Comparison of ENCODE assay signal across 12 mouse cellular contexts in genomic region chr5:142394602-142395252, GRCm38 (mm10). TPM values are rescaled to one million over a fixed set of nuclear protein-coding genes. Genes with fewer than 3 reads are reported as not detected.
A peak's percentile ranks its signal among the peaks of the same experiment; 100 is the strongest.
DNase-seq lines count a peak whose midpoint lies in the region; ATAC-seq and TF ChIP-seq lines count a peak whose summit lies in the region.
"Had no signal": no experiment of that assay in that cellular context is flagged by ENCODE, and none has a peak within 500 bp of the region (broad histone marks: within the 10 kb centered on the region; RNA-seq: fewer than 3 reads in every experiment).

No protein-coding gene starts in this region.

- H3K27me3 ChIP-seq in hindbrain, postnatal 0 days (ENCODE audit: insufficient read depth, low read length), result no peaks in the 10 kb centered on the region
- no peaks in the 10 kb centered on the region for H3K27me3 ChIP-seq in hindbrain, embryonic 16.5 days (replicated peaks; ENCODE audit: control insufficient read depth, insufficient read depth, low read length)
- H3K27me3 ChIP-seq in midbrain, embryonic 12.5 days, result no peaks in the 10 kb centered on the region
- H3K27me3 ChIP-seq in midbrain, embryonic 14.5 days (ENCODE audit: control insufficient read depth, insufficient read depth, low read length), result no peaks in the 10 kb centered on the region
- H3K27me3 ChIP-seq: heart, embryonic 13.5 days had no signal

- 95% methylated on average over 6 of the region's 6 CpGs for WGBS in hindbrain, postnatal 0 days
- WGBS in hindbrain, embryonic 16.5 days, result 96% methylated on average over 6 of the region's 6 CpGs
- 93% methylated on average over 6 of the region's 6 CpGs for WGBS in midbrain, embryonic 12.5 days
- 94% methylated on average over 6 of the region's 6 CpGs for WGBS in midbrain, embryonic 14.5 days

- peak; percentile 52 for TF ChIP-seq CTCF in hindbrain, postnatal 0 days (IDR thresholded peaks at IDR 0.05; ENCODE audit: low read depth)

- no peak overlapping the region for H3K4me3 ChIP-seq in hindbrain, postnatal 0 days (ENCODE audit: low read length)
- no peak overlapping the region for H3K4me3 ChIP-seq in hindbrain, embryonic 16.5 days (ENCODE audit: low read length)
- no peak overlapping the region for H3K4me3 ChIP-seq in midbrain, embryonic 12.5 days
- H3K4me3 ChIP-seq in midbrain, embryonic 14.5 days (replicated peaks; ENCODE audit: low read depth, low read length), result no peak overlapping the region
- H3K4me3 ChIP-seq: heart, embryonic 13.5 days had no signal

- no peaks in the 10 kb centered on the region for H3K36me3 ChIP-seq in hindbrain, postnatal 0 days (ENCODE audit: insufficient read depth, low read length)
- H3K36me3 ChIP-seq in hindbrain, embryonic 16.5 days (ENCODE audit: control insufficient read depth, insufficient read depth, low read length), result no peaks in the 10 kb centered on the region
- no peaks in the 10 kb centered on the region for H3K36me3 ChIP-seq in midbrain, embryonic 12.5 days
- no peaks in the 10 kb centered on the region for H3K36me3 ChIP-seq in midbrain, embryonic 14.5 days (ENCODE audit: control insufficient read depth, insufficient read depth, low read length)
- H3K36me3 ChIP-seq: heart, embryonic 13.5 days had no signal

- no peak overlapping the region for H3K4me2 ChIP-seq in hindbrain, postnatal 0 days (ENCODE audit: low read depth, low read length)
- H3K4me2 ChIP-seq in hindbrain, embryonic 16.5 days (ENCODE audit: low read length), result no peak overlapping the region
- H3K4me2 ChIP-seq in midbrain, embryonic 12.5 days (replicated peaks), result no peak overlapping the region
- no peak overlapping the region for H3K4me2 ChIP-seq in midbrain, embryonic 14.5 days (ENCODE audit: low read length)
- H3K4me2 ChIP-seq: heart, embryonic 13.5 days had no signal

- no peaks in the 10 kb centered on the region for H3K9me3 ChIP-seq in hindbrain, postnatal 0 days (ENCODE audit: low read length)
- H3K9me3 ChIP-seq in hindbrain, embryonic 16.5 days (ENCODE audit: control insufficient read depth, low read length), result no peaks in the 10 kb centered on the region
- no peaks in the 10 kb centered on the region for H3K9me3 ChIP-seq in midbrain, embryonic 12.5 days
- no peaks in the 10 kb centered on the region for H3K9me3 ChIP-seq in midbrain, embryonic 14.5 days (ENCODE audit: control insufficient read depth, low read length)
- H3K9me3 ChIP-seq: heart, embryonic 13.5 days had no signal

- no peak overlapping the region for H3K9ac ChIP-seq in hindbrain, postnatal 0 days (replicated peaks; ENCODE audit: low read length)
- H3K9ac ChIP-seq in hindbrain, embryonic 16.5 days (ENCODE audit: low read depth, low read length), result no peak overlapping the region
- no peak overlapping the region for H3K9ac ChIP-seq in midbrain, embryonic 12.5 days (replicated peaks)
- no peak overlapping the region for H3K9ac ChIP-seq in midbrain, embryonic 14.5 days (replicated peaks; ENCODE audit: low read length)
- H3K9ac ChIP-seq: heart, embryonic 13.5 days had no signal

- no peaks in the 10 kb centered on the region for H3K4me1 ChIP-seq in hindbrain, postnatal 0 days (ENCODE audit: insufficient read depth, low read length)
- H3K4me1 ChIP-seq in hindbrain, embryonic 16.5 days (ENCODE audit: control insufficient read depth, insufficient read depth, low read depth, low read length), result no peaks in the 10 kb centered on the region
- peaks cover 39% of the 10 kb centered on the region for H3K4me1 ChIP-seq in midbrain, embryonic 12.5 days
- H3K4me1 ChIP-seq in midbrain, embryonic 14.5 days (ENCODE audit: control insufficient read depth, insufficient read depth, low read length), result 0 out of 2 replicates have a peak, but pooled peaks cover 2% of the 10 kb centered on the region

- no peak for DNase-seq in hindbrain, postnatal 0 days (ENCODE audit: low spot score)
- no peak for DNase-seq in midbrain, embryonic 14.5 days
- DNase-seq in ZHBTc4 (ENCODE audit: low read depth, low spot score), result peak; percentile 84
- no peak for DNase-seq in urinary bladder, postnatal 25 days (ENCODE audit: low spot score)
- DNase-seq in ovary, postnatal 36 days (ENCODE audit: low spot score), result no peak
- DNase-seq: kidney, adult 9 months; spleen, adult 18-20 months; thymus, postnatal 14 days had no signal

- ATAC-seq in hindbrain, postnatal 0 days, result no peak
- ATAC-seq in hindbrain, embryonic 16.5 days, result no peak
- ATAC-seq in midbrain, embryonic 12.5 days (ENCODE audit: low FRiP score, low read depth), result no peak
- ATAC-seq in midbrain, embryonic 14.5 days (ENCODE audit: low FRiP score, low TSS enrichment), result no peak
- ATAC-seq in monocyte, adult 5-6 weeks (replicated peaks; ENCODE audit: insufficient number of reproducible peaks, low FRiP score, low TSS enrichment, poor library complexity, severe bottlenecking), result peak; percentile 89

- H3K27ac ChIP-seq in hindbrain, postnatal 0 days, result no peak overlapping the region
- no peak overlapping the region for H3K27ac ChIP-seq in hindbrain, embryonic 16.5 days (ENCODE audit: low read depth, low read length)
- H3K27ac ChIP-seq in midbrain, embryonic 12.5 days (replicated peaks), result peak overlapping the region; percentile 71
- H3K27ac ChIP-seq in midbrain, embryonic 14.5 days (replicated peaks; ENCODE audit: low read depth, low read length), result no peak overlapping the region
- H3K27ac ChIP-seq: heart, embryonic 13.5 days had no signal

RNA-seq across cellular contexts. Expression of gene Foxk1, which starts 6.6 kb away (rescaled TPM):
- total RNA-seq in hindbrain, postnatal 0 days (2014; rRNA removed), result 23.3 and 24.0 TPM in 2 replicates
- 4.6 and 6.0 TPM in 2 replicates for polyA plus RNA-seq in hindbrain, postnatal 0 days (2015; fragmentation: Nextera tagmentation; extraction: Ambion mirVana)
- polyA plus RNA-seq in hindbrain, embryonic 16.5 days (2015; fragmentation: Nextera tagmentation; extraction: Ambion mirVana), result 3.1 and 5.1 TPM in 2 replicates
- 7.6 and 9.6 TPM in 2 replicates for polyA plus RNA-seq in midbrain, embryonic 12.5 days (2016; fragmentation: Nextera tagmentation; extraction: Ambion mirVana)
- 4.2 and 4.6 TPM in 2 replicates for polyA plus RNA-seq in midbrain, embryonic 14.5 days (2014; fragmentation: Nextera tagmentation; extraction: Ambion mirVana)
- 17.6 to 31.2 TPM (median 21.7 TPM) in 3 replicates for total RNA-seq in monocyte, adult 5-6 weeks (2017)
